Mouse (Mus musculus) erythroblast, embryonic 14.5 days (primary cell): ENCODE data around the gene Sp7. TPM values are rescaled to one million over a fixed set of nuclear protein-coding genes. Genes with fewer than 3 reads are reported as not detected.

ENCODE experiments used
- H3K27me3 ChIP-seq: 2 replicates; pipeline ENCODE4 v1.6.1; 2012; ENCODE audit warnings: inconsistent platforms; ENCODE audit not compliant: control insufficient read depth
- H3K36me3 ChIP-seq: 2 replicates; pipeline ENCODE4 v1.6.1; 2012; ENCODE audit warnings: mild to moderate bottlenecking, inconsistent platforms; ENCODE audit not compliant: control insufficient read depth
- H3K4me1 ChIP-seq: 2 replicates; pipeline ENCODE4 v1.6.1; 2012; ENCODE audit warnings: inconsistent platforms; ENCODE audit not compliant: control insufficient read depth
- H3K4me3 ChIP-seq: replicated peaks from 2 replicates; pipeline ENCODE3; 2012; ENCODE audit warnings: moderate library complexity, mild to moderate bottlenecking, inconsistent platforms
- H3K9me3 ChIP-seq: 2 replicates; pipeline ENCODE4 v1.6.1; 2012; ENCODE audit warnings: low read length, inconsistent platforms, mixed read lengths; ENCODE audit not compliant: control insufficient read depth
- GATA1 ChIP-seq: IDR thresholded peaks from 2 replicates; pipeline ENCODE4 v1.6.1; 2012; ENCODE audit warnings: low read length, inconsistent platforms, mixed read lengths
- TAL1 ChIP-seq: IDR thresholded peaks from 3 replicates; pipeline ENCODE4 v1.6.1; 2012; ENCODE audit warnings: low read length, inconsistent platforms, mixed read lengths
- polyA plus RNA-seq: library from polyadenylated mRNA; stranded (reverse); fragments of >175 nt; gene quantifications from 2 replicates; pipeline ENCODE4 v1.2.3, GENCODE M21; 2012

Gene Sp7
- polyA plus RNA-seq: not detected in 2 replicates

DNA sequence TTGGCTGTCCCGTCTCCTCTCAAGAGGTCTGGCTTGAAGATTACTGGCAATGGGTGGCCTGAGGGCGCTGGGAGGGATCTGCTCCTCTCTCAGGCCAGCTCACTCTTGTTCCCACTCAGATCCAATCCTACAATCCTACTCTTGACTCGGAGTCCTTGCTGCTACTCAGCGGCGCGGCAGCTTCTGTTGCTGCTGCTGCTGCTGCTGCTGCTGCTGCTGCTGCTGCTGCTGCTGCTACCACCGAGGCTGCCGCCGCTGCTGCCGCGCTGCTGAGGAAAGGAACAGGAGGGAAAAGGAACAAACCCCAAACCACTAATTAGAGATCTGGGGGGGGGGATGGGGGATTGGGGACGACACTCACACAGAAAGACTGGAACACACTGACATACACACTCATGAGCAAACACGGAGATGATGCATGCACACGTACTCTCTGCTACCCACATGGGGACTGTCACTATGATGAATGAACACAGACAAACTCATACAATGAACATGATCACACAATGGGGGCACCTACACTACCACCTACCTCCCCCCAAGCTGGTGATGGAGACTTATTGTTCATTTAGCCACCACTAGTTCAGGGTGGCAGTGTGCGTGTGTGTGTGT is at the start of gene Sp7:
Gene Sp7, minus strand, starts transcription at position 450 of the 612 bp plus-strand sequence.
- no peak for TF ChIP-seq GATA1
- TF ChIP-seq TAL1: no peak
- Histone ChIP-seq H3K4me1 (no peaks in the 10 kb centered on the region), H3K4me3 (no peak within 1 kb of the TSS), H3K36me3 (no peaks in the 10 kb centered on the region), H3K9me3 (peaks cover 9% of the 10 kb centered on the region), H3K27me3 (peaks cover 94% of the 10 kb centered on the region)

DNA sequence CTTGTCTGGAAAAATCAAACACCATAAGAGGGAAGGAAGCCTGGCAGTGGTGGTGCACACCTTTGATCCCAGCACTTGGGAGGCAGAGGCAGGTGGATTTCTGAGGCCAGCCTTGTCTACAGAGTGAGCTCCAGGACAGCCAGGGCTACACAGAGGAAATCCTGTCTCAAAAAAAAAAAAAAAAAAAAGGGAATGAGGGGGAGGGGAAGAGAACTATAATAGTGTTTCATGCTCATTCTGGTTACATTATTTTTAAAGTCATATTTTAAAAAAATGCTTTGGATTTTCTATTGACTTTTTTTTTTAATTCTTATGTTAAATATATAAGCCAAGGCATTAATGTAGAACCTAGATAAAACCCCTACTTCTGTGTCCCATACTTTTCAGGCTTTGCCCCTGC is 46.7 kb upstream of the Sp7 start:
- H3K4me3 ChIP-seq: no peak overlapping the region
- H3K9me3 ChIP-seq: no peaks in the 10 kb centered on the region
- H3K36me3 ChIP-seq: peaks cover 93% of the 10 kb centered on the region
- H3K27me3 ChIP-seq: no peaks in the 10 kb centered on the region
- peaks cover 34% of the 10 kb centered on the region for H3K4me1 ChIP-seq
- no peak for TF ChIP-seq GATA1
- TF ChIP-seq TAL1: no peak

DNA sequence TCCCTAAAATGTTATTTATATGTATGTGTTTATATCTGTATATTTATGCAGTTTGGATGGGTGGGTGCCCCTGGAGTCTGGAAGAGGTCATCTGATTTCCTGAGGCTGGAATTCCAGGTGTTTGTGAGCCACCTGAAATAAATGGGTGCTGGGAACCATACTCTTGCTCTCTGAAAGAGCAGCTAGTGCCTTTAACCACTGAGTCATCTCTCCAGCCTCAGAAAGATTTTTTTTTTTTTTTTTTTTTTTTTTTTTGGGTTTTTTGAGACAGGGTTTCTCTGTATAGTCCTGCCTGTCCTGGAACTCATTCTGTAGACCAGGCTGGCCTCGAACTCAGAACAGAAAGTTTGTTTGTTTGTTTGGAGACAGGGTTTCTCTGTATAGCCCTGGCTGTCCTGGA is 44.1 kb upstream of the Sp7 start:
- Histone ChIP-seq H3K36me3 (peaks cover 89% of the 10 kb centered on the region), H3K27me3 (no peaks in the 10 kb centered on the region), H3K4me3 (peak overlapping the region; percentile 17), H3K4me1 (peaks cover 53% of the 10 kb centered on the region), H3K9me3 (no peaks in the 10 kb centered on the region)
- no peak for TF ChIP-seq TAL1
- no peak for TF ChIP-seq GATA1

DNA sequence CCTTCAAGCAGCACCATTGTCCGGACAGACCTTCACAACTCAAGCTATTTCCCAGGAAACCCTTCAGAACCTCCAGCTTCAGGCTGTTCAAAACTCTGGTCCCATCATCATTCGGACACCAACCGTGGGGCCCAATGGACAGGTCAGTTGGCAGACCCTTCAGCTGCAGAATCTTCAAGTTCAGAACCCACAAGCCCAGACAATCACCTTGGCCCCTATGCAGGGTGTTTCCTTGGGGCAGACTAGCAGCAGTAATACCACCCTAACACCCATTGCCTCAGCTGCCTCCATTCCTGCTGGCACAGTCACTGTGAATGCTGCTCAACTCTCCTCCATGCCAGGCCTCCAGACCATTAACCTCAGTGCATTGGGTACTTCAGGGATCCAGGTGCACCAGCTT is 42.3 kb upstream of the Sp7 start:
- Histone ChIP-seq H3K4me1 (peaks cover 63% of the 10 kb centered on the region), H3K36me3 (peaks cover 71% of the 10 kb centered on the region), H3K4me3 (peak overlapping the region; percentile 35), H3K9me3 (no peaks in the 10 kb centered on the region), H3K27me3 (no peaks in the 10 kb centered on the region)
- no peak for TF ChIP-seq GATA1
- TF ChIP-seq TAL1: no peak

DNA sequence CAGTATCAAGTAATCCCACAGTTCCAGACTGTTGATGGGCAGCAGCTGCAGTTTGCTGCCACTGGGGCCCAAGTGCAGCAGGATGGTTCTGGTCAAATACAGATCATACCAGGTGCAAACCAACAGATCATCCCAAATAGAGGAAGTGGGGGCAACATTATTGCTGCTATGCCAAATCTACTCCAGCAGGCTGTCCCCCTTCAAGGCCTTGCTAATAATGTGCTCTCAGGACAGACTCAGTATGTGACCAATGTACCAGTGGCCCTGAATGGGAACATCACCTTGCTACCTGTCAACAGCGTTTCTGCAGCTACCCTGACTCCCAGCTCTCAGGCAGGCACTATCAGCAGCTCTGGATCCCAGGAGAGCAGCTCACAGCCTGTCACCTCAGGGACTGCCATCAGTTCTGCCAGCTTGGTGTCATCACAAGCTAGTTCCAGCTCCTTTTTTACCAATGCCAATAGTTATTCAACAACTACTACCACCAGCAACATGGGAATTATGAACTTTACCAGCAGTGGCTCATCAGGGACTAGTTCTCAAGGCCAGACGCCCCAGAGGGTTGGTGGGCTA is 41.7 kb upstream of the Sp7 start:
- Histone ChIP-seq H3K36me3 (peaks cover 65% of the 10 kb centered on the region), H3K4me3 (peak overlapping the region; percentile 0), H3K4me1 (peaks cover 67% of the 10 kb centered on the region), H3K27me3 (no peaks in the 10 kb centered on the region), H3K9me3 (no peaks in the 10 kb centered on the region)
- no peak for TF ChIP-seq TAL1
- TF ChIP-seq GATA1: no peak

DNA sequence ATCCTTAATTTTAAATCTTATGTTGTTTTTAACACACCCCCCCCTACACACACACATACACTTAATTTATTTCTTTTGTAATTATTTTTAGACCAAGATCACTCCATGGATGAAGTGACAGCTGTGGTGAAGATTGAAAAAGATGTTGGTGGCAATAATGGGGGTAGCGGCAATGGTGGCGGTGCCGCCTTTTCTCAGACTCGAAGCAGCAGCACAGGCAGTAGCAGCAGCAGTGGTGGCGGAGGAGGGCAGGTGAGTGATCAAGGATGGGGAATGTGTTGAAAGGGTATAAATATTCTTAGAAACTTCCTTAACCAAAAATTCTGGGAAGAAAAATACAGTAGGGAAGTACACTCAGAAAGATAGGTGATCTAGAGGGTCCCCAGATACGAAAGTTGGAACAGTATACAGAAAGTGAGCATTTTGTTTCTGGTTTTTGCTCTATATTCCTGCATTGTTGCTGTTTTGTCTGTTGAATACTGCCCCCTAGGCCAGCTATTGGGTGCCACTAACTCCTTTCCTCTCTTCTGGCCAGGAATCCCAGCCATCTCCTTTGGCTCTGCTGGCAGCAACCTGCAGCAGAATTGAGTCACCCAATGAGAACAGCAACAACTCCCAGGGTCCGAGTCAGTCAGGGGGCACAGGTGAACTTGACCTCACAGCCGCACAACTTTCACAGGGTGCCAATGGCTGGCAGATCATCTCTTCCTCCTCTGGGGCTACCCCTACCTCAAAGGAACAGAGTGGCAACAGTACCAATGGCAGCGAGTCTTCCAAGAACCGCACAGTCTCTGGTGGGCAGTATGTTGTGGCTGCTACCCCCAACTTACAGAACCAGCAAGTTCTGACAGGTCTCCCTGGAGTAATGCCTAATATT is 40.9 kb upstream of the Sp7 start:
- H3K27me3 ChIP-seq: no peaks in the 10 kb centered on the region
- H3K4me3 ChIP-seq: no peak overlapping the region
- peaks cover 67% of the 10 kb centered on the region for H3K4me1 ChIP-seq
- no peaks in the 10 kb centered on the region for H3K9me3 ChIP-seq
- H3K36me3 ChIP-seq: peaks cover 58% of the 10 kb centered on the region
- TF ChIP-seq TAL1: no peak
- TF ChIP-seq GATA1: no peak

DNA sequence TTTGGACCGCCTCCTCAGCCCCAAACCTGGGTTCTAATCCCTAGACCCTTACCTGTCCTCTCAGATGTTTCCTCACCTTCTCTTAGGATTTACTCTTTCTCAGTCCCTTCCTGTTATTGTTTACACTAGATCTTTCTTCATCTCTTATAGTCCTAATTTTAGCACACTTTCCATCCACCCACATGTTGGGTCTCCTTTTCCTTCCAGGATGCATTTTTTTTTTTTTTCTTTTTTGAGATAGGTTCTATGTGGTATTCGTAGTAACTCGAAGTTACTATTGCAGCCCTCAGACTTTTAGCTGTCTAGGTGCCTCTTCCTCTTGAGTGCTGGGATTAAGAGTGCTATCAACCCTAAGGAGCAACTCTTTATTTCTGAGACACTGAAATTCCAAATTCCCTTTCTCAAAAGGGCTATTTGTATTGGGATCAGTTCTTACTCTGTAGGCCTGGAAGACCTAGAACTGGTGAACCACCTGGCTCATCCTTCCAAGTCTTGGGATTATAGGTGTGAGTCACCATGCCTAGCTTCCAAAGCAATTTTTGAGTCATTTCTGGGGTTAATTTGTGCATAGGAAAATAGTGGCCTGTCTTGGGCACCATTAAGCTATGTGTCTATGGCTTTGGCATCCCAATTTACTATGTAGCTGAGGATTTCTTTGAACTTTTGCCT is 40.1 kb upstream of the Sp7 start:
- Histone ChIP-seq H3K4me1 (peaks cover 68% of the 10 kb centered on the region), H3K36me3 (peaks cover 50% of the 10 kb centered on the region), H3K27me3 (no peaks in the 10 kb centered on the region), H3K4me3 (peak overlapping the region; percentile 82), H3K9me3 (no peaks in the 10 kb centered on the region)
- TF ChIP-seq TAL1: no peak
- TF ChIP-seq GATA1: no peak

DNA sequence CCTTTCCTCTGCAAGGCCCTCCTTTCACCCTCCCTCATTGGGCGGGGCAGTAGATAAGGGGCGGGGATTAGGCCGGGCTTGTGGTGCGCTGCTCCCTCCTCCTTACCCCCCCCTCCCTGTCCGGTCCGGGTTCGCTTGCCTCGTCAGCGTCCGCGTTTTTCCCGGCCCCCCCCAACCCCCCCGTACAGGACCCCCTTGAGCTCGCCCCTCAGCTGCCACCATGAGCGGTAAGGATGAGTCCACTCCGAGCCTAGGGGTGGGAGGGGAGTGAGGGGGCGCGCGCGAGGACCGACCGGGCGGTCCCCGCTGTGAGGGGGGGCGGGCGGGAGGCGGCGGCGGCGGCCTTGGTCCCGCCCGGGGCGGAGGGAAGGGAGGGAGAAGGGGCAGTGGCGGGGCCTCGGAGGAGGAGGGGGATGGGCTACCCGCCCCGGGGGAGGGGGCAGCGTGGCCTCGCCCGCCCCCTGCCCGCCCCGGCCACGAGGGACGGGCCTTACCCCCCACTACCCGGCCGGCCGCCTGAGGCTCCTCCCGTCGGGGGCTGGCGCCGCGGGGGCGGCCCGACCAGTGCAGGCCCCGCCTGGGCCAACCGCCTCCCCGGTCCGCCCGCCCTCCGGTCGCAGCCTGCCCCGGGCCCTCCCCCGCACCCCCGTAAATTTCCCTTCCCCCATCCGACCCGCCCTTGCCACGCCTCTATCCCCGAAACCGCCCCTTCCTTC is 39.4 kb upstream of the Sp7 start:
- peaks cover 68% of the 10 kb centered on the region for H3K4me1 ChIP-seq

More for the DNA sequence above, 39.4 kb upstream of the Sp7 start:
- Histone ChIP-seq H3K9me3 (no peaks in the 10 kb centered on the region), H3K4me3 (peak overlapping the region; percentile 82), H3K36me3 (peaks cover 43% of the 10 kb centered on the region), H3K27me3 (no peaks in the 10 kb centered on the region)
- TF ChIP-seq GATA1 (peak; percentile 51; the same call in 1 of the 2 replicates), TAL1 (no peak)
